Mouse (Mus musculus) forelimb bud, embryonic 11.5 days (tissue): ENCODE results near the gene Nom1.

ENCODE experiments used
- DNase-seq: peaks from one replicate; pipeline ENCODE4 v3.0.0-alpha.2; 2012; ENCODE audit warnings: low read depth, low spot score

Gene Nom1

GRCm38 (mm10) chr5:29470851-29471394 lies 36.5 kb downstream of the Nom1 start:
- DNase-seq = no peak

- DNase-seq = no peak
Measured at GRCm38 (mm10) chr5:29471396-29471795, 36.9 kb downstream of the Nom1 start.

GRCm38 (mm10) chr5:29471855-29472665 lies 37.6 kb downstream of the Nom1 start:
- DNase-seq = no peak

DNA sequence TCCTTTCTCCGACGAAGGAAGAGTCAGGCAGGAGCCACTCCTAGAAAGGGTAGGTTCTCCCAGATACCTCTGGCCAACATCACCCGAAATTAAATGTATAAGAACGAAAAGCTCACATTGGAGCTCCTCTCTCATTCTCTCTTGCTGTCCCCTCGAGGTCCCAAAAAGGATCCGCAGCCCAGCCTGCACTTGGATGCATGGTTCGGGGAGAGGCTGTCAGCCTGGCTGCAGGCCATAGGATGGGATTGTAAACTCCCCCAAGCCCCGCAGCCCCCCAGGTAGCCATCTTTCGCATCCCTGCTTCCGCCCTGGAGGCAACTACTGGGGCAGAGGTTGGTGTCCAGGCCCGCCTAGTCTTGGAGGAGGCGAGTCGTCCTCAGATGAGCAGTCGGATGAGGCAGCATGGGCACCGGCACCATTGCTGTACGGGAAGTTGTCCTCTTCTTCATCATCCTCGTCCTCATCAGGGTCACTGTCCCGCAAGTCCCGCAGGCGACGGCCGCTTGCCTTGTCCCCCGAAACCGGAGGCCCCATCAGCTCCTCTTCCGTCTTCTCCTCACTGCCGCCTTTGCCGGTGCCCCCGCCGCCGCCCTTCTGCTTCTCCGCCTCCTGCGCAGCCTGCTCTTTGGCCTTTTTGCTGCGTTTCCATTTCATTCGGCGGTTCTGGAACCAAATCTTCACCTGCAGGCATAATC lies 39.2 kb downstream of the Nom1 start:
- DNase-seq = no peak

GRCm38 (mm10) chr5:29474246-29474960 lies 39.9 kb downstream of the Nom1 start:
- no peak for DNase-seq

GRCm38 (mm10) chr5:29475041-29475440 lies 40.6 kb downstream of the Nom1 start:
- no peak for DNase-seq

DNA sequence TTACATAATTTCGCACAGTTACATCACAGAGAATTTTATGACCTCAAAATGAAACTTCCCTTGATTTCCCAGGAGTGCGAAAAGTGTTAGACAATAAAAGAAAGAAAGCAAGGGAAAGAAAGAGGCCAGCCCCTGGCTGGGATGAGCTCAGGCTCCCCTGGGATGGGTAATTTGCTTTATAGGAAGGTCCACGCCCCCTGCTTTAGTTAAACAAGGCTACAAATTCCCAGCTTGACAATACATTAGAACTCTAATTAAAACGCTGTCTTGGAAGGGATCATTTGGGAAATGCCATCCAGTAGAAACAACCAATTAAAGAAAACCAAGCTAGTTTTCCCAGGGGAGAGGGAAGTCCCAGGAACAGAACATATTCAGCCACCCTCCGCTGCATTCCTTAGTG lies 41.1 kb downstream of the Nom1 start:
- DNase-seq = no peak

- DNase-seq = no peak
Measured at GRCm38 (mm10) chr5:29476021-29476420, 41.6 kb downstream of the Nom1 start.

DNA sequence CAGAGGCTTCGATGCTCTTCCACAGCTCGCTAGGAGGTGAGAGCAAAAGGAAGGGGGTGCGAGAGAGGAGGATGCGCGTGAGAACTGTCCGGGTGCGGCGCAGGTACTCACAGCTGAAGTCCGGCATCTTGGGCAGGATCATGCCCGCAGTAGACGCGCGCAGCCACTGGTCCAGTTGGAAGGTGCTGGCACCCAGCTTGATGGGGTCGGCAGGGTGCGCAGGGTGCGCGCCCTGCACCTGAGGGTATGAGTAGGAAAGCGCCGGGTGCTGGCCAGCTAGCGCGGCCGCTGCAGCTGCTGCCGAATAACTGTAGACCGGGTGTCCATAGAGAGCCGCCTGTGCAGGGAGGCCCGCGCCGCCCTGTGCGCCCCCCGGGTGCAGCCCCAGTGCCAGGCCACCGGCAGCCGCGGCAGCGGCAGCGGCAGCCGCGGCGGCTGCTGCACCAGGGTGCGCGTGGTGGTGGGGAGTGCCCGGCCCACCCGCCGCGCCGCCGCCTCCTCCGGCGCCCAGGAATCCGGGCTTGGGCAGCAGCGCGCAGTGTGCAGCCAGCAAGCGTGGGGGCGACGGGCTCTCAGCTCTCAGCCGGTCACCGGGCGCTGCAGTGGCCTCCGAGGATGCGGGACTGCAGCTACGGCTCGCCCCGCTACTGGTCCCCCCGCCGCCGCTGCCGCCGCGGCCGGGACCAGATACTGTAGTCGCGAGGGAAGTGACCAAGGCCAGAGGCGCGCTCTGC lies 43.2 kb downstream of the Nom1 start:
- DNase-seq = no peak

DNA sequence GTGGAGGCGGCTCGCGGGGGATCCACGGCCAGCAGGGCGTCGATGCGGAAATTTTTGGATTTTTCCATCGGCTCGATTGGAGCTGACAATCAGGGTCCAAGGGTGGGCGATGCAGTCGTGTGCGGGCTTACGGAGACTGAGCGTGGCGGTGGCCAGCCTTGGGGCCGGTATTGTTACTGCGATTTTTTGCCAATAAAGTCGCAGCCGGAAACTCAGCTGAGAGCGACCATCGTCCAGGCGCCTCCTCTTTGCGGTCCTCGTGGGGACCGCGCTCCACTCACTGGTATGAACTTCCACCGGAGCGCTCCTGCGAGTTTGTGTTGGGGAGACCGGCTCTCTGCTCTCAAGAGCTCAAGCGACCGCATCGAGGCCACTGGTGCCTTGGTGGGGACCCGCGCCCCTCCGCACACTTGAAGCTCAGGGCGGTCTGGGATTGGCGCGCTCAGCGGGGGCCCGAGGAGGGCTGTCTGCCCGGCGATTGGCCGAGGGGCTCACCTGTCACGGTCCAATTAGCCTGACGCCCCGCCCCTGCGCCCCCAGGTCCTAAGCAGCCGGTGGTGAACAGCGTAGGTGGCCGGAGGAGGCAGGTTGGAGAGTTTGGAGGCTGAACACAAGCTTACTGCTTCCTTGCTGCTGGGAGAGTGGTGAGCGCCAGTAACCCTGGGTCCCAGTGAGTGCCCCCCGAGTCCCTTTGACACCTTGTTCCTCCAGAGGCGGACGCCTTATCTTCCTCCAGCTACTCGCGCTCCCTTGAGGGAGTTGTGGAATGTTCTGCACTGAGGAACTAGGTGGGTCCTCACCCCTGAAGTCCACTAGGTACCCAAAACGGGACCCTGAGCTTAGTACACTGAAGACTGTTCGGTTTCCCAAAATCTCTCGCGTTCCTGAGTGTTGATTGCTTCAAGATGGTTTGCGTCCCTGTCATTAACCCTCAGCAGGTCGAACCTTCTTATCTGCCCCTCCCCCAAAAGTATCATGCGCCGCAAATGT lies 44.0 kb downstream of the Nom1 start, which contains the start of gene Mnx1:
TSS of gene Mnx1 (minus strand) at position 263 of the 990 bp plus-strand sequence.
- DNase-seq = no peak

DNA sequence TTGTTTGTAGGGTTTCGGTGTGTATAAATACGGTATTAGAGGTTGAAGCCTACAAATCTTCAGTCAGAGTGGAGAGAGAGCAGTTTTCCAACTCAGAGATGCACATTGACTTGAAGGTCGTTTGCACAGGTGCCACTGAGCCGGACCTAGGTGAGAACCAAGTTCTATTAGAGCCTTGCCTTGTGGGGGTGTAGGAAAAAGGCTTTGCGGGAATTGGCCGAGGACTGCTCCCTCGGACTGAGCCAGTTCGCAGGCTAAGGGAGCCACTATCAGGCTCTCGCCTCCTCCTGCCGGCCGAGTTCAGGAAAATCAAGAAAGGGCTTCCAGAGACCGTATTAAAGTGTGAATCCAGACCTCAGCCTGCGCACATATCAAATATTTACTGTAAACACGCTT lies 44.7 kb downstream of the Nom1 start:
- no peak for DNase-seq

GRCm38 (mm10) chr5:29483801-29484200 lies 49.3 kb downstream of the Nom1 start:
- no peak for DNase-seq

GRCm38 (mm10) chr5:29484965-29485940 lies 50.8 kb downstream of the Nom1 start:
- no peak for DNase-seq

GRCm38 (mm10) chr5:29485941-29486320 lies 51.5 kb downstream of the Nom1 start:
- no peak for DNase-seq

DNA sequence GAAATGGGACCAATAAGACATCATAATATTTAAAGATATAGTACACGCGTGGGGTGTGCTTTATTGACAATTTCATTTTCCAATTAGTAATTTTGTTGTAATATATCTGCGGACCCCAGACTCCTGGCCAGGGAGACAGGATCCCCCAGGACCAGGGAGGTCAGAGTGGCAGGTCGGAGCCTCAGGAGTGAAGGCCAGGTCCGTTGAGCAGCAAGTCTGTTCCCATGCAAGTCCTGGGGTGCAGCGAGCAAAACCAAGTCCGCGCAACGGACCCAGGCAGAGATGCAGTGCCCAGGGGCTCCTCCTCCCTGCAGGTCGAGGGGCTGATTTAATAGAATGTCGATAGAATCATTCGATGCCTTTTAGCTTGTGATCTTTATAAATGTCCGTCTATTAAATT lies 52.9 kb downstream of the Nom1 start:
- no peak for DNase-seq

- no peak for DNase-seq
Measured at GRCm38 (mm10) chr5:29507013-29507412, 72.5 kb downstream of the Nom1 start.
